Mouse (Mus musculus): Measurements from ENCODE around the gene Pacsin2.

The Pacsin2 gene

GRCm38 (mm10) chr15:83451621-83452210, 12.7 kb downstream of the Pacsin2 start:
- peak; percentile 96 for DNase-seq (ENCODE audit: low spot score)

GRCm38 (mm10) chr15:83450007-83450406, 14.4 kb downstream of the Pacsin2 start:
- no peak for DNase-seq (ENCODE audit: low spot score)

- DNase-seq (ENCODE audit: low spot score) = no peak
Observed at GRCm38 (mm10) chr15:83448646-83449045, 15.8 kb downstream of the Pacsin2 start.

- DNase-seq (ENCODE audit: low spot score) = peak; percentile 31
Observed at GRCm38 (mm10) chr15:83447791-83448544, 16.4 kb downstream of the Pacsin2 start.

GRCm38 (mm10) chr15:83445908-83446307, 18.5 kb downstream of the Pacsin2 start:
- DNase-seq (ENCODE audit: low spot score) = no peak

GRCm38 (mm10) chr15:83445383-83445782, 19.0 kb downstream of the Pacsin2 start:
- no peak for DNase-seq (ENCODE audit: low spot score)

GRCm38 (mm10) chr15:83444425-83444824, 20.0 kb downstream of the Pacsin2 start:
- DNase-seq (ENCODE audit: low spot score) = no peak

GRCm38 (mm10) chr15:83442495-83443037, 21.8 kb downstream of the Pacsin2 start:
- peak; percentile 48 for DNase-seq (ENCODE audit: low spot score)

- DNase-seq (ENCODE audit: low spot score) = no peak
Observed at GRCm38 (mm10) chr15:83440726-83441125, 23.7 kb downstream of the Pacsin2 start.

- DNase-seq (ENCODE audit: low spot score) = no peak
Observed at GRCm38 (mm10) chr15:83436541-83436940, 27.9 kb downstream of the Pacsin2 start.

GRCm38 (mm10) chr15:83435324-83436090, 28.9 kb downstream of the Pacsin2 start:
- DNase-seq (ENCODE audit: low spot score) = peak; percentile 56

- DNase-seq (ENCODE audit: low spot score) = no peak
Observed at GRCm38 (mm10) chr15:83434692-83435091, 29.7 kb downstream of the Pacsin2 start.

- no peak for DNase-seq (ENCODE audit: low spot score)
Observed at GRCm38 (mm10) chr15:83433344-83433743, 31.1 kb downstream of the Pacsin2 start.

- DNase-seq (ENCODE audit: low spot score) = peak; percentile 49
Observed at GRCm38 (mm10) chr15:83432231-83433031, 32.0 kb downstream of the Pacsin2 start.

- DNase-seq (ENCODE audit: low spot score) = no peak
Observed at GRCm38 (mm10) chr15:83430986-83431763, 33.2 kb downstream of the Pacsin2 start.

- no peak for DNase-seq (ENCODE audit: low spot score)
Observed at GRCm38 (mm10) chr15:83430419-83430818, 34.0 kb downstream of the Pacsin2 start.

- DNase-seq (ENCODE audit: low spot score) = no peak
Observed at GRCm38 (mm10) chr15:83428586-83428985, 35.8 kb downstream of the Pacsin2 start.

GRCm38 (mm10) chr15:83427294-83428163, 36.9 kb downstream of the Pacsin2 start:
- DNase-seq (ENCODE audit: low spot score) = no peak

- DNase-seq (ENCODE audit: low spot score) = no peak
Observed at GRCm38 (mm10) chr15:83425794-83426193, 38.6 kb downstream of the Pacsin2 start.

GRCm38 (mm10) chr15:83425277-83425676, 39.1 kb downstream of the Pacsin2 start:
- no peak for DNase-seq (ENCODE audit: low spot score)

Data from adipocyte (in vitro differentiated cells).